Mouse (Mus musculus): ENCODE measurements around the gene Nf1. TPM values are rescaled to one million over a fixed set of nuclear protein-coding genes. Genes with fewer than 3 reads are reported as not detected.

Gene Nf1
- polyA plus RNA-seq, 1 experiment from 2014 or later = 4.7 TPM

Other genes starting within 250 kb of the Nf1 start
- gene Ksr1, start 193.3 kb upstream of the Nf1 start, polyA plus RNA-seq (2015; fragmentation: Nextera tagmentation; extraction: Ambion mirVana) = 2.7 and 2.8 TPM in 2 replicates
- 116 and 122 TPM in 2 replicates for gene Wsb1, start 85.0 kb upstream of the Nf1 start, polyA plus RNA-seq (2015; fragmentation: Nextera tagmentation; extraction: Ambion mirVana)
- gene Gm9964, start 42.8 kb upstream of the Nf1 start, polyA plus RNA-seq (2015; fragmentation: Nextera tagmentation; extraction: Ambion mirVana) = 0.20 TPM in 1 of 2 replicates, not detected in the other
- 0.19 and 0.25 TPM in 2 replicates for gene Omg, start 164.4 kb downstream of the Nf1 start, polyA plus RNA-seq (2015; fragmentation: Nextera tagmentation; extraction: Ambion mirVana)
- gene Evi2b, start 184.1 kb downstream of the Nf1 start, polyA plus RNA-seq (2015; fragmentation: Nextera tagmentation; extraction: Ambion mirVana) = 17.7 and 22.7 TPM in 2 replicates
- 1.7 and 2.4 TPM in 2 replicates for gene Evi2, start 190.9 kb downstream of the Nf1 start, polyA plus RNA-seq (2015; fragmentation: Nextera tagmentation; extraction: Ambion mirVana)
- gene Evi2a, start 190.9 kb downstream of the Nf1 start, polyA plus RNA-seq (2015; fragmentation: Nextera tagmentation; extraction: Ambion mirVana) = 11.1 and 11.7 TPM in 2 replicates

All from thymus, postnatal 0 days (tissue).